Mouse (Mus musculus): ENCODE measurements at regions not wholly inside any gene's neighbourhood (a gene's known extent, or its start where the extent isn't known, plus 50 kb on each side); places are given as distances from the start of the nearest gene placed in this dataset.

- Histone ChIP-seq H3K9me3 (ENCODE audit: control insufficient read depth, low read length) (no peaks in the 10 kb centered on the region), H3K27ac (replicated peaks; ENCODE audit: low read depth, low read length) (no peak overlapping the region), H3K4me2 (ENCODE audit: low read length) (no peak overlapping the region), H3K9ac (replicated peaks; ENCODE audit: low read length) (no peak overlapping the region), H3K27me3 (ENCODE audit: control insufficient read depth, insufficient read depth, low read length) (no peaks in the 10 kb centered on the region), H3K4me3 (replicated peaks; ENCODE audit: low read depth, low read length) (no peak overlapping the region), H3K4me1 (ENCODE audit: control insufficient read depth, insufficient read depth, low read length) (no peaks in the 10 kb centered on the region), H3K36me3 (ENCODE audit: control insufficient read depth, insufficient read depth, low read length) (no peaks in the 10 kb centered on the region)
- ATAC-seq (ENCODE audit: low FRiP score, low TSS enrichment), result no peak
- no peak for DNase-seq
- 79% methylated on average over 2 of the region's 2 CpGs for WGBS
Observed at GRCm38 (mm10) chr8:87417466-87417865, 54.9 kb downstream of the Cbln1 start.

- DNase-seq, result no peak
- no peak overlapping the region for H3K4me2 ChIP-seq (ENCODE audit: low read length)
- no peaks in the 10 kb centered on the region for H3K27me3 ChIP-seq (ENCODE audit: control insufficient read depth, insufficient read depth, low read length)
- H3K4me3 ChIP-seq (replicated peaks; ENCODE audit: low read depth, low read length), result no peak overlapping the region
- 89% methylated on average over 3 of the region's 3 CpGs for WGBS
- no peak for ATAC-seq (ENCODE audit: low FRiP score, low TSS enrichment)
- no peak overlapping the region for H3K9ac ChIP-seq (replicated peaks; ENCODE audit: low read length)
- no peaks in the 10 kb centered on the region for H3K36me3 ChIP-seq (ENCODE audit: control insufficient read depth, insufficient read depth, low read length)
- H3K9me3 ChIP-seq (ENCODE audit: control insufficient read depth, low read length), result no peaks in the 10 kb centered on the region
- H3K27ac ChIP-seq (replicated peaks; ENCODE audit: low read depth, low read length), result no peak overlapping the region
- no peaks in the 10 kb centered on the region for H3K4me1 ChIP-seq (ENCODE audit: control insufficient read depth, insufficient read depth, low read length)
Observed at GRCm38 (mm10) chr8:87415051-87415630, 57.3 kb downstream of the Cbln1 start.

GRCm38 (mm10) chr8:87389016-87389415, 83.4 kb downstream of the Cbln1 start:
- no peaks in the 10 kb centered on the region for H3K9me3 ChIP-seq (ENCODE audit: control insufficient read depth, low read length)
- H3K9ac ChIP-seq (replicated peaks; ENCODE audit: low read length), result no peak overlapping the region
- H3K27me3 ChIP-seq (ENCODE audit: control insufficient read depth, insufficient read depth, low read length), result no peaks in the 10 kb centered on the region
- DNase-seq (no peak), ATAC-seq (ENCODE audit: low FRiP score, low TSS enrichment) (no peak)
- 85% methylated on average over 2 of the region's 2 CpGs for WGBS
- H3K4me1 ChIP-seq (ENCODE audit: control insufficient read depth, insufficient read depth, low read length), result no peaks in the 10 kb centered on the region
- no peak overlapping the region for H3K4me2 ChIP-seq (ENCODE audit: low read length)
- no peak overlapping the region for H3K4me3 ChIP-seq (replicated peaks; ENCODE audit: low read depth, low read length)
- H3K27ac ChIP-seq (replicated peaks; ENCODE audit: low read depth, low read length), result no peak overlapping the region
- no peaks in the 10 kb centered on the region for H3K36me3 ChIP-seq (ENCODE audit: control insufficient read depth, insufficient read depth, low read length)

GRCm38 (mm10) chr8:87383527-87384206, 88.7 kb downstream of the Cbln1 start:
- no peak overlapping the region for H3K27ac ChIP-seq (replicated peaks; ENCODE audit: low read depth, low read length)
- WGBS, result 56% methylated on average over 12 of the region's 12 CpGs
- DNase-seq, result peak; percentile 21

GRCm38 (mm10) chr8:87382311-87382710, 90.1 kb downstream of the Cbln1 start:
- no peak overlapping the region for H3K27ac ChIP-seq (replicated peaks; ENCODE audit: low read depth, low read length)
- no peaks in the 10 kb centered on the region for H3K27me3 ChIP-seq (ENCODE audit: control insufficient read depth, insufficient read depth, low read length)
- H3K4me1 ChIP-seq (ENCODE audit: control insufficient read depth, insufficient read depth, low read length), result 0 out of 2 replicates have a peak, but pooled peaks cover 5% of the 10 kb centered on the region
- no peaks in the 10 kb centered on the region for H3K36me3 ChIP-seq (ENCODE audit: control insufficient read depth, insufficient read depth, low read length)
- ATAC-seq (ENCODE audit: low FRiP score, low TSS enrichment) (no peak), DNase-seq (no peak)
- no peak overlapping the region for H3K9ac ChIP-seq (replicated peaks; ENCODE audit: low read length)
- H3K4me2 ChIP-seq (ENCODE audit: low read length), result no peak overlapping the region
- 83% methylated on average over 5 of the region's 5 CpGs for WGBS
- H3K4me3 ChIP-seq (replicated peaks; ENCODE audit: low read depth, low read length), result no peak overlapping the region
- no peaks in the 10 kb centered on the region for H3K9me3 ChIP-seq (ENCODE audit: control insufficient read depth, low read length)

More at GRCm38 (mm10) chr8:87383527-87384206, 88.7 kb downstream of the Cbln1 start:
- no peak for ATAC-seq (ENCODE audit: low FRiP score, low TSS enrichment)
- Histone ChIP-seq H3K9ac (replicated peaks; ENCODE audit: low read length) (no peak overlapping the region), H3K27me3 (ENCODE audit: control insufficient read depth, insufficient read depth, low read length) (no peaks in the 10 kb centered on the region), H3K36me3 (ENCODE audit: control insufficient read depth, insufficient read depth, low read length) (no peaks in the 10 kb centered on the region), H3K4me3 (replicated peaks; ENCODE audit: low read depth, low read length) (no peak overlapping the region), H3K4me1 (ENCODE audit: control insufficient read depth, insufficient read depth, low read length) (0 out of 2 replicates have a peak, but pooled peaks cover 5% of the 10 kb centered on the region), H3K4me2 (ENCODE audit: low read length) (no peak overlapping the region), H3K9me3 (ENCODE audit: control insufficient read depth, low read length) (no peaks in the 10 kb centered on the region)

- H3K4me1 ChIP-seq (ENCODE audit: control insufficient read depth, insufficient read depth, low read length), result 0 out of 2 replicates have a peak, but pooled peaks cover 5% of the 10 kb centered on the region
- H3K9me3 ChIP-seq (ENCODE audit: control insufficient read depth, low read length), result no peaks in the 10 kb centered on the region
- H3K4me3 ChIP-seq (replicated peaks; ENCODE audit: low read depth, low read length), result no peak overlapping the region
- no peak overlapping the region for H3K27ac ChIP-seq (replicated peaks; ENCODE audit: low read depth, low read length)
- H3K9ac ChIP-seq (replicated peaks; ENCODE audit: low read length), result no peak overlapping the region
- ATAC-seq (ENCODE audit: low FRiP score, low TSS enrichment) (no peak), DNase-seq (no peak)
- no peaks in the 10 kb centered on the region for H3K27me3 ChIP-seq (ENCODE audit: control insufficient read depth, insufficient read depth, low read length)
- H3K36me3 ChIP-seq (ENCODE audit: control insufficient read depth, insufficient read depth, low read length), result no peaks in the 10 kb centered on the region
- H3K4me2 ChIP-seq (ENCODE audit: low read length), result no peak overlapping the region
- WGBS, result 75% methylated on average over 3 of the region's 3 CpGs
Observed at GRCm38 (mm10) chr8:87380791-87381190, 91.6 kb downstream of the Cbln1 start.

GRCm38 (mm10) chr8:87379296-87379695, 93.1 kb downstream of the Cbln1 start:
- no peak overlapping the region for H3K9ac ChIP-seq (replicated peaks; ENCODE audit: low read length)
- no peak overlapping the region for H3K4me3 ChIP-seq (replicated peaks; ENCODE audit: low read depth, low read length)
- no peak for ATAC-seq (ENCODE audit: low FRiP score, low TSS enrichment)
- no peak overlapping the region for H3K4me2 ChIP-seq (ENCODE audit: low read length)
- no peaks in the 10 kb centered on the region for H3K9me3 ChIP-seq (ENCODE audit: control insufficient read depth, low read length)
- no peak overlapping the region for H3K27ac ChIP-seq (replicated peaks; ENCODE audit: low read depth, low read length)
- no peak for DNase-seq
- no peaks in the 10 kb centered on the region for H3K36me3 ChIP-seq (ENCODE audit: control insufficient read depth, insufficient read depth, low read length)
- no peaks in the 10 kb centered on the region for H3K27me3 ChIP-seq (ENCODE audit: control insufficient read depth, insufficient read depth, low read length)
- H3K4me1 ChIP-seq (ENCODE audit: control insufficient read depth, insufficient read depth, low read length), result 0 out of 2 replicates have a peak, but pooled peaks cover 5% of the 10 kb centered on the region
- WGBS, result 91% methylated on average over 8 of the region's 8 CpGs

- DNase-seq (peak; percentile 56), ATAC-seq (ENCODE audit: low FRiP score, low TSS enrichment) (no peak)
- H3K36me3 ChIP-seq (ENCODE audit: control insufficient read depth, insufficient read depth, low read length), result no peaks in the 10 kb centered on the region
- H3K27ac ChIP-seq (replicated peaks; ENCODE audit: low read depth, low read length), result no peak overlapping the region
- peaks cover 7% of the 10 kb centered on the region; the same call in 1 of the 2 replicates for H3K4me1 ChIP-seq (ENCODE audit: control insufficient read depth, insufficient read depth, low read length)
- no peaks in the 10 kb centered on the region for H3K9me3 ChIP-seq (ENCODE audit: control insufficient read depth, low read length)
- WGBS, result 49% methylated on average over 6 of the region's 6 CpGs
- no peak overlapping the region for H3K4me2 ChIP-seq (ENCODE audit: low read length)
- no peak overlapping the region for H3K9ac ChIP-seq (replicated peaks; ENCODE audit: low read length)
- no peak overlapping the region for H3K4me3 ChIP-seq (replicated peaks; ENCODE audit: low read depth, low read length)
- H3K27me3 ChIP-seq (ENCODE audit: control insufficient read depth, insufficient read depth, low read length), result no peaks in the 10 kb centered on the region
Observed at GRCm38 (mm10) chr8:87374044-87374443, 98.4 kb downstream of the Cbln1 start.

- Histone ChIP-seq H3K4me2 (ENCODE audit: low read length) (no peak overlapping the region), H3K9me3 (ENCODE audit: control insufficient read depth, low read length) (no peaks in the 10 kb centered on the region), H3K27ac (replicated peaks; ENCODE audit: low read depth, low read length) (no peak overlapping the region), H3K9ac (replicated peaks; ENCODE audit: low read length) (no peak overlapping the region), H3K4me1 (ENCODE audit: control insufficient read depth, insufficient read depth, low read length) (peaks cover 7% of the 10 kb centered on the region; the same call in 1 of the 2 replicates), H3K27me3 (ENCODE audit: control insufficient read depth, insufficient read depth, low read length) (no peaks in the 10 kb centered on the region), H3K36me3 (ENCODE audit: control insufficient read depth, insufficient read depth, low read length) (no peaks in the 10 kb centered on the region), H3K4me3 (replicated peaks; ENCODE audit: low read depth, low read length) (no peak overlapping the region)
- no peak for ATAC-seq (ENCODE audit: low FRiP score, low TSS enrichment)
- peak; percentile 21 for DNase-seq
- 44% methylated on average over 6 of the region's 6 CpGs for WGBS
Observed at GRCm38 (mm10) chr8:87373535-87373934, 98.9 kb downstream of the Cbln1 start.
